Mouse (Mus musculus) olfactory bulb, adult 2 months (tissue): ENCODE data around the gene Cep63.

ENCODE experiments used
- CTCF ChIP-seq: fragments of 200-500 bp; IDR thresholded peaks from 2 replicates; pipeline ENCODE4 v1.5.1; 2012; ENCODE audit warnings: low read depth, mild to moderate bottlenecking, low read length, moderate library complexity; ENCODE audit not compliant: insufficient read depth
- POLR2A ChIP-seq: fragments of 200-500 bp; IDR thresholded peaks from 2 replicates; pipeline ENCODE4 v1.6.1; 2012; ENCODE audit warnings: mild to moderate bottlenecking, low read depth, low read length, moderate library complexity; ENCODE audit not compliant: insufficient read depth

- no peak for TF ChIP-seq CTCF
- no peak for TF ChIP-seq POLR2A
Observed at GRCm38 (mm10) chr9:102577480-102577879, 48.9 kb downstream of the Cep63 start.
